Mouse (Mus musculus): ENCODE measurements around the gene Esr1. TPM values are rescaled to one million over a fixed set of nuclear protein-coding genes. Genes with fewer than 3 reads are reported as not detected.

The Esr1 gene
- polyA plus RNA-seq, 1 experiment from 2014 or later: 0.26 TPM

DNA sequence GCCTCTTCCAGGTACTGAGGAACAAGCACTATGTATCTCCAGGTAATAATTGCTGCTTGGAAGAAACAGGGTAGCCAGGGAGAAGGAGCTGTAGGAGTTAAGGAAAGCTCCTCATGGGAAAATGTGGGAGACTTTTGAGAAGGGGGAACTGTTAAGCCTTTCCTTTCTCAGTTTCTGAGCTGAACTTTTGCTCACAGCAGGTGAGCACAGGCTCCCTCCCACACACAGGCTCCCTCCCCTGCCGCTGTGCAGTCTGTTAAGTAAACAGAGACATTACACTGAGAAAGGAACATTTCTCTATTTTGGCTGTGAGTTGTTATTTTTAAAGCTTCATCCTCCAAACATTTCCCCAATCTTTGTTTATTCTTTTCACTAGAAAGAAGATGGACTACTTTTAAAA lies 354.4 kb downstream of the Esr1 start:
- Histone ChIP-seq H3K4me1 (ENCODE audit: insufficient read depth, low read depth, low read length) (no peaks in the 10 kb centered on the region), H3K4me3 (ENCODE audit: low read depth, low read length) (no peak overlapping the region), H3K4me2 (replicated peaks; ENCODE audit: low read depth, low read length) (no peak overlapping the region), H3K27ac (ENCODE audit: low read length) (no peak overlapping the region), H3K36me3 (ENCODE audit: insufficient read depth, low read length) (no peaks in the 10 kb centered on the region), H3K9me3 (ENCODE audit: low read length) (no peaks in the 10 kb centered on the region), H3K9ac (replicated peaks; ENCODE audit: low read depth) (no peak overlapping the region), H3K27me3 (replicated peaks; ENCODE audit: insufficient read depth, low read length) (no peaks in the 10 kb centered on the region)
- no peak for ATAC-seq
- WGBS: 13% methylated on average over 1 of the region's 1 CpGs
- TF ChIP-seq CTCF (IDR thresholded peaks at IDR 0.05) (no peak), EP300 (IDR thresholded peaks at IDR 0.05) (no peak)
- DNase-seq (ENCODE audit: low spot score): no peak

DNA sequence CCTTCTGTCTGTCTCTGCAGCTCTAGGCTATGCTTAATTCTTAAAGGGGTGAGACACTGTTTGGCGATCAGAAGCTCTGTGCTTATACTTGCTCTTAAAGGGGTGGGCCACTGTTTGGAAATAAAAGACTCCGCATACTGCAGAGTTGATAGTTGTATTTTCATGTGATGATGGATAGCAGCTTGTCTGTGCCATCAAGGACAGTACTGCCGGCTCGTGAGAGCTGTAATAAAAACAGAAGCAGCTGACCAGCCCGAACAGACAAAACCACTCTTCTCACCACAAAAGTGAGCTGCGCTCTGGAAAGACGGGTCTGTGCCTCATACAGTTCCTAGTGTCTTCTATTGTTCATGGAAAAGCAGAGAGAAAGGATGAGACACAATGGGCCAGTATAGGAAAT lies 359.8 kb downstream of the Esr1 start:
- DNase-seq (ENCODE audit: low spot score): no peak
- TF ChIP-seq CTCF (IDR thresholded peaks at IDR 0.05) (no peak), EP300 (IDR thresholded peaks at IDR 0.05) (no peak)
- H3K9ac ChIP-seq (replicated peaks; ENCODE audit: low read depth): no peak overlapping the region
- H3K9me3 ChIP-seq (ENCODE audit: low read length): no peaks in the 10 kb centered on the region
- no peak overlapping the region for H3K4me3 ChIP-seq (ENCODE audit: low read depth, low read length)
- no peak for ATAC-seq
- no peak overlapping the region for H3K4me2 ChIP-seq (replicated peaks; ENCODE audit: low read depth, low read length)
- 53% methylated on average over 7 of the region's 7 CpGs for WGBS
- H3K36me3 ChIP-seq (ENCODE audit: insufficient read depth, low read length): no peaks in the 10 kb centered on the region
- no peaks in the 10 kb centered on the region for H3K27me3 ChIP-seq (replicated peaks; ENCODE audit: insufficient read depth, low read length)
- H3K4me1 ChIP-seq (ENCODE audit: insufficient read depth, low read depth, low read length): no peaks in the 10 kb centered on the region
- no peak overlapping the region for H3K27ac ChIP-seq (ENCODE audit: low read length)

DNA sequence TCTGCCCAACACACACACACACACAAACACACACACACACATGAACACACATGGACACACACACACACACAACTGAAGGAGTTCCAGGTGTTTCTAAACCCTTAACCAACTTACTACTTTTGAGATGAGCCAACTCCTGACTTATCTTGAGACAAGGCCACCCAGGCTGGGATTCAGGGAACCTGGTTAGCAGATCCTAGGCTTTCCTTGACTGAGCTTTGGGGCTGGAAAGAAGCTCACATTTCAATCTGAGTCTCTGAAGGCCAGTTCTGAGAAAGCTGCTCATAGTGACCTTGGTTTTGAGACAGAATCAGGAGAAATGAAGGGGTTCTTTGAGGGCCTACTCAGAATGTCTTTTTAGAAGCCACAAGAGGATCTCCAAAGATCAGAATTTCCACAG lies 360.2 kb downstream of the Esr1 start:
- H3K4me3 ChIP-seq (ENCODE audit: low read depth, low read length): no peak overlapping the region
- TF ChIP-seq CTCF (IDR thresholded peaks at IDR 0.05): no peak
- no peak for TF ChIP-seq EP300 (IDR thresholded peaks at IDR 0.05)
- DNase-seq (ENCODE audit: low spot score): no peak
- no peak overlapping the region for H3K9ac ChIP-seq (replicated peaks; ENCODE audit: low read depth)
- no peaks in the 10 kb centered on the region for H3K4me1 ChIP-seq (ENCODE audit: insufficient read depth, low read depth, low read length)
- no peaks in the 10 kb centered on the region for H3K27me3 ChIP-seq (replicated peaks; ENCODE audit: insufficient read depth, low read length)
- H3K9me3 ChIP-seq (ENCODE audit: low read length): no peaks in the 10 kb centered on the region
- no peak overlapping the region for H3K4me2 ChIP-seq (replicated peaks; ENCODE audit: low read depth, low read length)
- H3K27ac ChIP-seq (ENCODE audit: low read length): no peak overlapping the region
- no peaks in the 10 kb centered on the region for H3K36me3 ChIP-seq (ENCODE audit: insufficient read depth, low read length)
- no peak for ATAC-seq

DNA sequence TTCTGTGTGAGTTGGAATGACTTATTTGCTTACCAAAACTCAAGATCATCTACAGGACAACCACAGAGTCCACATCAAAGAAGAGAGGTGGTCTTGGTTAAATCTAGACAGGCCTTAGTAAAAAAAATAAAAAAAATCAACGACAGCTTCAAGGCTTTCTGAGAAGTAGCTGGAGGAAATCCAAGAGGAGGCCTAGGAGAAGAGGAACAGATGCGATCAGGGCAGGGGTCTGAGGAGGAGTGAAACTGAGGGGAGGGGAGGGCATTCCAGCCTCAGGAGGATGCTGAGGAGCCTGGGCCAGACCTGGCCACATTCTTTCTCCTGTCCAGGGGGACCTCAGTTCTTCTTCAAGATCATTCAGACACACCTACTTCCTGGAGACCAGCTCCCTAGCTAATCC lies 360.6 kb downstream of the Esr1 start:
- WGBS: 17% methylated on average over 2 of the region's 2 CpGs
- no peak for ATAC-seq

DNA sequence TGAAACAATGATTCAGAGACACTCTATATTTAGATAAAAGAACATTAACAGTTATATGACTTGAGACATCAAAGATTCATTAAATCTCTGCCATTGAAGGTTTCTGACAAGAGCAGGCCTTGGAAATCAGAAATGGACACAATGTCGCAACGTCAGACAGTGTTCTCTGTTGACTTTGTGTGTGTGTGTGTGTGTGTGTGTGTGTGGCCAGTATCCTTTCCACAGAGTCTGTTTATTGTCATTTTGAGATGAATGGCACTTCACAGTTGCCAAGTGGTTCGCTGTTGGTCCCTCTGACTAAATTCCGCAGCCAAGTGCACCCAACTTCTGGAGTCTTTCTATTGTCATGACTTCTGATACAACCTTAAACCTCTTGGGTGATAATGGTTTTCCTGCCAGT lies 362.9 kb downstream of the Esr1 start:
- ATAC-seq: no peak
- no peak overlapping the region for H3K4me3 ChIP-seq (ENCODE audit: low read depth, low read length)
- no peaks in the 10 kb centered on the region for H3K36me3 ChIP-seq (ENCODE audit: insufficient read depth, low read length)
- H3K27ac ChIP-seq (ENCODE audit: low read length): no peak overlapping the region
- H3K4me1 ChIP-seq (ENCODE audit: insufficient read depth, low read depth, low read length): no peaks in the 10 kb centered on the region
- WGBS: 59% methylated on average over 4 of the region's 4 CpGs
- no peak overlapping the region for H3K9ac ChIP-seq (replicated peaks; ENCODE audit: low read depth)
- no peak for TF ChIP-seq CTCF (IDR thresholded peaks at IDR 0.05)
- no peaks in the 10 kb centered on the region for H3K9me3 ChIP-seq (ENCODE audit: low read length)
- H3K27me3 ChIP-seq (replicated peaks; ENCODE audit: insufficient read depth, low read length): no peaks in the 10 kb centered on the region
- no peak for DNase-seq (ENCODE audit: low spot score)
- no peak overlapping the region for H3K4me2 ChIP-seq (replicated peaks; ENCODE audit: low read depth, low read length)

More for the DNA sequence above, 360.6 kb downstream of the Esr1 start:
- Histone ChIP-seq H3K9me3 (ENCODE audit: low read length) (no peaks in the 10 kb centered on the region), H3K27me3 (replicated peaks; ENCODE audit: insufficient read depth, low read length) (no peaks in the 10 kb centered on the region), H3K4me2 (replicated peaks; ENCODE audit: low read depth, low read length) (no peak overlapping the region), H3K4me1 (ENCODE audit: insufficient read depth, low read depth, low read length) (no peaks in the 10 kb centered on the region), H3K4me3 (ENCODE audit: low read depth, low read length) (no peak overlapping the region), H3K36me3 (ENCODE audit: insufficient read depth, low read length) (no peaks in the 10 kb centered on the region), H3K9ac (replicated peaks; ENCODE audit: low read depth) (no peak overlapping the region), H3K27ac (ENCODE audit: low read length) (no peak overlapping the region)
- DNase-seq (ENCODE audit: low spot score): no peak
- TF ChIP-seq CTCF (IDR thresholded peaks at IDR 0.05) (no peak), EP300 (IDR thresholded peaks at IDR 0.05) (no peak)

DNA sequence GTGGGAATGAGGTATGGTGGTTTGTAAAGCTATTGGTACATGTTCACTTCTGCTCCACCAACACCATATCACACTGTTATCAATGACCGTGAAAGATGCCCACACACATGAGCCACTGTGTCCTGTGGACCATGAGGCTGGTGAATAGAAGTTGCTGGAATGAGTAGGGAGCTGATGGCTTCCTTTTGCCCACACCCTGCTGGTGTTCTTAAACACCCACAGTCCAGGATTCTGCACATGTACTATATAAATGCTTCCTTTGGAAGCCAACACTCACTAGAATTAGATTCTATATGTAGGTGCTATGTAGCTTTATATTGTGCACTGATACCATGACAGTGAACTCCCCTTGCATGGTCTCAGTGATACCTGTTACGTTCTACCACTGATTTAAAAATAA lies 365.2 kb downstream of the Esr1 start:
- Histone ChIP-seq H3K4me3 (ENCODE audit: low read depth, low read length) (no peak overlapping the region), H3K4me2 (replicated peaks; ENCODE audit: low read depth, low read length) (no peak overlapping the region), H3K9me3 (ENCODE audit: low read length) (no peaks in the 10 kb centered on the region), H3K36me3 (ENCODE audit: insufficient read depth, low read length) (no peaks in the 10 kb centered on the region), H3K27me3 (replicated peaks; ENCODE audit: insufficient read depth, low read length) (no peaks in the 10 kb centered on the region), H3K4me1 (ENCODE audit: insufficient read depth, low read depth, low read length) (no peaks in the 10 kb centered on the region), H3K9ac (replicated peaks; ENCODE audit: low read depth) (no peak overlapping the region), H3K27ac (ENCODE audit: low read length) (no peak overlapping the region)
- no peak for TF ChIP-seq CTCF (IDR thresholded peaks at IDR 0.05)
- no peak for TF ChIP-seq EP300 (IDR thresholded peaks at IDR 0.05)
- WGBS: 86% methylated on average over 2 of the region's 2 CpGs
- DNase-seq (ENCODE audit: low spot score): no peak
- no peak for ATAC-seq

DNA sequence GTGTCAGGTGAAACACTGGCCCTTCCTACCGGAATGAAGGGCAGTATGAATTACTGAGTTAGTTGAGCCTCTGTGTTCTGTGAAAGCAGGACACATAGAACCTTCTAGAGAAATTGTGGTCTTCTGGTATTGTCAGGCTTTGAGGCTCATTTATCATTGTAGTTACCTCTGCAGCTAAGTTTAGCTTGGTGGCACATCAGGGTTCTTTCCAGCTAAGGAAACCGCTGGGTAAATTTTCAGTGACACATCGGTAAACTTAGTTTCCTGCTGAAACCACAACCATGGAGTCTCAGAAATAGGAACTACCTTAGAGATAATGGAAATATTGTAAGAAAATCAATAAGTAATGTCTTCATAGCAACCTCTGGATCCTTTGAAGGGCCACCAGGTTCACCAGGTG lies 366.0 kb downstream of the Esr1 start:
- Histone ChIP-seq H3K4me3 (ENCODE audit: low read depth, low read length) (no peak overlapping the region), H3K9ac (replicated peaks; ENCODE audit: low read depth) (no peak overlapping the region), H3K9me3 (ENCODE audit: low read length) (no peaks in the 10 kb centered on the region), H3K36me3 (ENCODE audit: insufficient read depth, low read length) (no peaks in the 10 kb centered on the region), H3K4me2 (replicated peaks; ENCODE audit: low read depth, low read length) (no peak overlapping the region), H3K27ac (ENCODE audit: low read length) (no peak overlapping the region), H3K4me1 (ENCODE audit: insufficient read depth, low read depth, low read length) (no peaks in the 10 kb centered on the region), H3K27me3 (replicated peaks; ENCODE audit: insufficient read depth, low read length) (no peaks in the 10 kb centered on the region)
- DNase-seq (ENCODE audit: low spot score) (no peak), ATAC-seq (no peak)
- TF ChIP-seq CTCF (IDR thresholded peaks at IDR 0.05): no peak
- WGBS: 92% methylated on average over 3 of the region's 3 CpGs

All from lung, postnatal 0 days (tissue).